19 mouse cellular contexts compared by ENCODE assay signal in the genomic region with DNA sequence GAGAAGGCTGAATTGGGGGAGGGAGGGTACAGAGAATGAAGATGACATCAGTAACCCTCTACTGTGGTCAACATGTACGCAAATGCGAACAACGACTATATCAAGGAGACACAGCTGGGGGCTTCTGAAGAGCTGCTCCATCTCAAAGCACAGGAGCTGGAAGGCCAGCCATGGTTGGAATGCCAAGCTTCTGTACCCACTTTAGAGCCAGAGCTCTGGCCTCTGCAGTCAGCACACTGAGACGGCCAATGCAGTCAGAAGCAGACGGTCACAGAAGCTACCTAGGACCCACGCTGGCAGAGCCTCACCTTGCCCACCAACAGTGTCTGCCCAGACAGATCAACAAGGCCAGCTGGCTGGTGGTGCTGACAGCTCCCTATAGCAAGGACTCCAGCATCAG.
DNase-seq lines count a peak whose midpoint lies in the region; ATAC-seq and TF ChIP-seq lines count a peak whose summit lies in the region.
"Had no signal": no experiment of that assay in that cellular context is flagged by ENCODE, and none has a peak within 500 bp of the region (broad histone marks: within the 10 kb centered on the region; RNA-seq: fewer than 3 reads in every experiment).

No protein-coding gene starts in this region.

- no peak overlapping the region; the same call in 1 of the 2 replicates for H3K27ac ChIP-seq in hindbrain, postnatal 0 days
- H3K27ac ChIP-seq in hindbrain, embryonic 13.5 days: no peak overlapping the region
- peak overlapping the region; percentile 49 for H3K27ac ChIP-seq in bone marrow macrophage, adult 2 months (ENCODE audit: insufficient read depth, low read depth, low read length)
- H3K27ac ChIP-seq: embryonic facial prominence, embryonic 15.5 days; forebrain, embryonic 15.5 days; heart, adult 2 months; liver, embryonic 15.5 days; lung, embryonic 15.5 days; midbrain, embryonic 15.5 days; neural tube, embryonic 15.5 days; stomach, embryonic 15.5 days had no signal

- H3K4me2 ChIP-seq in hindbrain, postnatal 0 days (ENCODE audit: low read depth, low read length): no peak overlapping the region
- H3K4me2 ChIP-seq in hindbrain, embryonic 13.5 days: no peak overlapping the region
- H3K4me2 ChIP-seq: embryonic facial prominence, embryonic 15.5 days; forebrain, embryonic 15.5 days; liver, embryonic 15.5 days; lung, embryonic 15.5 days; midbrain, embryonic 15.5 days; neural tube, embryonic 15.5 days; stomach, embryonic 15.5 days had no signal

- TF ChIP-seq CTCF in hindbrain, postnatal 0 days (IDR thresholded peaks at IDR 0.05; ENCODE audit: low read depth): no peak
- no peak; the same call in 1 of the 2 replicates for TF ChIP-seq CTCF in bone marrow macrophage, adult 2 months (IDR thresholded peaks at IDR 0.05; ENCODE audit: low read depth, low read length)

- H3K36me3 ChIP-seq in hindbrain, postnatal 0 days (ENCODE audit: insufficient read depth, low read length): no peaks in the 10 kb centered on the region
- no peaks in the 10 kb centered on the region for H3K36me3 ChIP-seq in hindbrain, embryonic 13.5 days
- H3K36me3 ChIP-seq: embryonic facial prominence, embryonic 15.5 days; forebrain, embryonic 15.5 days; liver, embryonic 15.5 days; lung, embryonic 15.5 days; midbrain, embryonic 15.5 days; neural tube, embryonic 15.5 days; stomach, embryonic 15.5 days had no signal

- TF ChIP-seq POLR2A in bone marrow macrophage, adult 2 months (IDR thresholded peaks at IDR 0.05; ENCODE audit: borderline replicate concordance, low read depth, low read length): no peak

- no peaks in the 10 kb centered on the region for H3K27me3 ChIP-seq in hindbrain, postnatal 0 days (ENCODE audit: insufficient read depth, low read length)
- H3K27me3 ChIP-seq in hindbrain, embryonic 13.5 days: no peaks in the 10 kb centered on the region
- H3K27me3 ChIP-seq: embryonic facial prominence, embryonic 15.5 days; forebrain, embryonic 15.5 days; liver, embryonic 15.5 days; lung, embryonic 15.5 days; megakaryocyte, embryonic 14.5 days; midbrain, embryonic 15.5 days; neural tube, embryonic 15.5 days; stomach, embryonic 15.5 days had no signal

- 79% methylated on average over 6 of the region's 6 CpGs for WGBS in hindbrain, postnatal 0 days
- WGBS in hindbrain, embryonic 13.5 days: 88% methylated on average over 6 of the region's 6 CpGs

- peak; percentile 4; the same call in 1 of the 2 replicates for ATAC-seq in hindbrain, postnatal 0 days
- ATAC-seq in hindbrain, embryonic 13.5 days (ENCODE audit: low FRiP score): no peak
- ATAC-seq: forebrain, embryonic 15.5 days; midbrain, embryonic 15.5 days had no signal

- H3K4me1 ChIP-seq in hindbrain, postnatal 0 days (ENCODE audit: insufficient read depth, low read length): no peaks in the 10 kb centered on the region
- 0 out of 2 replicates have a peak, but pooled peaks cover 2% of the 10 kb centered on the region for H3K4me1 ChIP-seq in hindbrain, embryonic 13.5 days (replicated peaks)
- H3K4me1 ChIP-seq in bone marrow macrophage, adult 2 months (ENCODE audit: control insufficient read depth, insufficient read depth, low read length): peaks cover 14% of the 10 kb centered on the region
- H3K4me1 ChIP-seq: embryonic facial prominence, embryonic 15.5 days; forebrain, embryonic 15.5 days; megakaryocyte, embryonic 14.5 days; midbrain, embryonic 15.5 days; neural tube, embryonic 15.5 days; stomach, embryonic 15.5 days had no signal

- no peaks in the 10 kb centered on the region for H3K9me3 ChIP-seq in hindbrain, postnatal 0 days (ENCODE audit: low read length)
- peaks cover 5% of the 10 kb centered on the region for H3K9me3 ChIP-seq in hindbrain, embryonic 13.5 days
- H3K9me3 ChIP-seq: embryonic facial prominence, embryonic 15.5 days; forebrain, embryonic 15.5 days; liver, embryonic 15.5 days; lung, embryonic 15.5 days; megakaryocyte, embryonic 14.5 days; midbrain, embryonic 15.5 days; neural tube, embryonic 15.5 days; stomach, embryonic 15.5 days had no signal

- peak; percentile 40 for DNase-seq in cerebellum, adult 11 months
- DNase-seq in cerebellum, adult 9-10 months: no peak
- DNase-seq in hindbrain, postnatal 0 days (ENCODE audit: low spot score): no peak
- peak; percentile 55 to 65 for DNase-seq in cerebellum, postnatal 14 days
- DNase-seq in adipocyte (ENCODE audit: low spot score): no peak
- no peak for DNase-seq in gastrocnemius, postnatal 25 days
- DNase-seq: layer of hippocampus, adult 9-11 months; thymus, postnatal 25 days had no signal

- H3K9ac ChIP-seq in hindbrain, postnatal 0 days (replicated peaks; ENCODE audit: low read length): no peak overlapping the region
- no peak overlapping the region for H3K9ac ChIP-seq in hindbrain, embryonic 13.5 days
- H3K9ac ChIP-seq: embryonic facial prominence, embryonic 15.5 days; forebrain, embryonic 15.5 days; liver, embryonic 15.5 days; lung, embryonic 15.5 days; midbrain, embryonic 15.5 days; neural tube, embryonic 15.5 days; stomach, embryonic 15.5 days had no signal

- H3K4me3 ChIP-seq in hindbrain, postnatal 0 days (ENCODE audit: low read length): no peak overlapping the region
- H3K4me3 ChIP-seq in hindbrain, embryonic 13.5 days: no peak overlapping the region
- no peak overlapping the region for H3K4me3 ChIP-seq in bone marrow macrophage, adult 2 months (ENCODE audit: insufficient read depth, low read length)
- H3K4me3 ChIP-seq: embryonic facial prominence, embryonic 15.5 days; forebrain, embryonic 15.5 days; heart, adult 2 months; liver, embryonic 15.5 days; lung, embryonic 15.5 days; megakaryocyte, embryonic 14.5 days; midbrain, embryonic 15.5 days; neural tube, embryonic 15.5 days; stomach, embryonic 15.5 days had no signal

Comparison
In these comparisons a context has a peak if more than half of its experiments do, and no peak if none do; other contexts are left out.
1. DNase-seq: peak in cerebellum, adult 11 months (single experiment) and cerebellum, postnatal 14 days (2 of 2); none in cerebellum, adult 9-10 months (single experiment), hindbrain, postnatal 0 days (single experiment), adipocyte (single experiment) and gastrocnemius, postnatal 25 days (single experiment).